Mouse (Mus musculus): ENCODE data around the gene Spata2. TPM values are rescaled to one million over a fixed set of nuclear protein-coding genes. Genes with fewer than 3 reads are reported as not detected.
A peak's percentile ranks its signal among the peaks of the same experiment; 100 is the strongest.

Gene Spata2
- 19.6 and 23.0 TPM in 2 replicates for polyA plus RNA-seq (2016; fragmentation: Nextera tagmentation; extraction: Ambion mirVana)

- H3K27ac ChIP-seq, result peak within 1 kb of the TSS; percentile 98
- peak; percentile 90 for ATAC-seq (ENCODE audit: low FRiP score)
- H3K4me2 ChIP-seq, result peak within 1 kb of the TSS; percentile 97
- H3K4me1 ChIP-seq, result peaks cover 23% of the 10 kb centered on the region
- H3K4me3 ChIP-seq (replicated peaks), result peak within 1 kb of the TSS; percentile 97
- WGBS, result 2% methylated on average over 63 of the region's 63 CpGs
- H3K9ac ChIP-seq, result peak within 1 kb of the TSS; percentile 83
- 0 out of 2 replicates have a peak, but pooled peaks cover 4% of the 10 kb centered on the region for H3K36me3 ChIP-seq (replicated peaks)
- no peaks in the 10 kb centered on the region for H3K27me3 ChIP-seq
- H3K9me3 ChIP-seq, result no peaks in the 10 kb centered on the region
These were observed at the start of gene Spata2 for GRCm38 (mm10) chr2:167492713-167493636. Gene Spata2 (minus strand): TSS chr2:167492887.

- Histone ChIP-seq H3K9ac (no peak overlapping the region), H3K9me3 (no peaks in the 10 kb centered on the region), H3K36me3 (replicated peaks) (no peaks in the 10 kb centered on the region), H3K4me2 (no peak overlapping the region), H3K27ac (no peak overlapping the region), H3K27me3 (peaks cover 47% of the 10 kb centered on the region), H3K4me3 (replicated peaks) (no peak overlapping the region), H3K4me1 (peaks cover 53% of the 10 kb centered on the region)
- ATAC-seq (ENCODE audit: low FRiP score), result no peak
- 74% methylated on average over 4 of the region's 4 CpGs for WGBS
These were observed 49.7 kb upstream of the Spata2 start for GRCm38 (mm10) chr2:167542361-167542760.

GRCm38 (mm10) chr2:167541761-167542160, 49.1 kb upstream of the Spata2 start:
- Histone ChIP-seq H3K4me2 (peak overlapping the region; percentile 13; the same call in 1 of the 2 replicates), H3K9ac (no peak overlapping the region), H3K36me3 (replicated peaks) (no peaks in the 10 kb centered on the region), H3K4me3 (replicated peaks) (no peak overlapping the region; the same call in 1 of the 2 replicates), H3K9me3 (no peaks in the 10 kb centered on the region), H3K27me3 (peaks cover 53% of the 10 kb centered on the region), H3K27ac (0 out of 2 replicates have a peak overlapping the region, but pooled peaks have one; percentile 38), H3K4me1 (peaks cover 59% of the 10 kb centered on the region)
- WGBS, result 71% methylated on average over 12 of the region's 12 CpGs
- no peak for ATAC-seq (ENCODE audit: low FRiP score)

- H3K36me3 ChIP-seq (replicated peaks), result no peaks in the 10 kb centered on the region
- no peak overlapping the region for H3K9ac ChIP-seq
- WGBS, result 6% methylated on average over 6 of the region's 6 CpGs
- peak overlapping the region; percentile 35 for H3K4me2 ChIP-seq
- H3K27me3 ChIP-seq, result peaks cover 58% of the 10 kb centered on the region
- 0 out of 2 replicates have a peak overlapping the region, but pooled peaks have one; percentile 27 for H3K27ac ChIP-seq
- peaks cover 59% of the 10 kb centered on the region for H3K4me1 ChIP-seq
- H3K9me3 ChIP-seq, result no peaks in the 10 kb centered on the region
- no peak for ATAC-seq (ENCODE audit: low FRiP score)
- H3K4me3 ChIP-seq (replicated peaks), result peak overlapping the region; percentile 46; the same call in 1 of the 2 replicates
These were observed 48.6 kb upstream of the Spata2 start for GRCm38 (mm10) chr2:167541324-167541723.

GRCm38 (mm10) chr2:167540477-167541110, 47.9 kb upstream of the Spata2 start:
- peak overlapping the region; percentile 35 for H3K4me2 ChIP-seq

GRCm38 (mm10) chr2:167539536-167540476, 47.1 kb upstream of the Spata2 start:
- WGBS, result 14% methylated on average over 14 of the region's 14 CpGs
- Histone ChIP-seq H3K9me3 (no peaks in the 10 kb centered on the region), H3K27me3 (peaks cover 71% of the 10 kb centered on the region), H3K27ac (0 out of 2 replicates have a peak overlapping the region, but pooled peaks have one; percentile 19), H3K36me3 (replicated peaks) (no peaks in the 10 kb centered on the region), H3K9ac (peak overlapping the region; percentile 36), H3K4me2 (peak overlapping the region; percentile 87), H3K4me1 (peaks cover 59% of the 10 kb centered on the region), H3K4me3 (replicated peaks) (peak overlapping the region; percentile 46)
- ATAC-seq (ENCODE audit: low FRiP score), result no peak

More at GRCm38 (mm10) chr2:167540477-167541110, 47.9 kb upstream of the Spata2 start:
- no peaks in the 10 kb centered on the region for H3K36me3 ChIP-seq (replicated peaks)
- peak overlapping the region; percentile 46 for H3K4me3 ChIP-seq (replicated peaks)
- H3K9ac ChIP-seq, result peak overlapping the region; percentile 36
- 7% methylated on average over 12 of the region's 12 CpGs for WGBS
- H3K9me3 ChIP-seq, result no peaks in the 10 kb centered on the region
- H3K27me3 ChIP-seq, result peaks cover 64% of the 10 kb centered on the region
- H3K4me1 ChIP-seq, result peaks cover 59% of the 10 kb centered on the region
- no peak for ATAC-seq (ENCODE audit: low FRiP score)
- H3K27ac ChIP-seq, result no peak overlapping the region

GRCm38 (mm10) chr2:167538671-167539306, 46.1 kb upstream of the Spata2 start:
- ATAC-seq (ENCODE audit: low FRiP score), result no peak
- H3K27me3 ChIP-seq, result peaks cover 77% of the 10 kb centered on the region
- peaks cover 59% of the 10 kb centered on the region for H3K4me1 ChIP-seq
- WGBS, result 25% methylated on average over 34 of the region's 34 CpGs
- peak overlapping the region; percentile 21 for H3K9ac ChIP-seq
- H3K9me3 ChIP-seq, result no peaks in the 10 kb centered on the region
- no peaks in the 10 kb centered on the region for H3K36me3 ChIP-seq (replicated peaks)
- H3K4me2 ChIP-seq, result peak overlapping the region; percentile 87
- 0 out of 2 replicates have a peak overlapping the region, but pooled peaks have one; percentile 31 for H3K27ac ChIP-seq
- H3K4me3 ChIP-seq (replicated peaks), result peak overlapping the region; percentile 46

GRCm38 (mm10) chr2:167537476-167538297, 45.0 kb upstream of the Spata2 start, which contains the start of gene Snai1:
Gene Snai1 (plus strand): TSS chr2:167538195.
- H3K9ac ChIP-seq, result peak within 1 kb of the TSS; percentile 49
- H3K4me2 ChIP-seq, result peak within 1 kb of the TSS; percentile 87
- ATAC-seq (ENCODE audit: low FRiP score), result peak; percentile 98
- peak within 1 kb of the TSS; percentile 46 for H3K4me3 ChIP-seq (replicated peaks)
- H3K27ac ChIP-seq, result 0 out of 2 replicates have a peak within 1 kb of the TSS, but pooled peaks have one; percentile 31
- H3K36me3 ChIP-seq (replicated peaks), result no peaks in the 10 kb centered on the region
- peaks cover 48% of the 10 kb centered on the region for H3K4me1 ChIP-seq
- no peaks in the 10 kb centered on the region for H3K9me3 ChIP-seq
- H3K27me3 ChIP-seq, result peaks cover 83% of the 10 kb centered on the region
- under 1% methylated on average over 58 of the region's 58 CpGs for WGBS

GRCm38 (mm10) chr2:167536320-167536945, 43.7 kb upstream of the Spata2 start:
- ATAC-seq (ENCODE audit: low FRiP score), result no peak
- 43% methylated on average over 10 of the region's 10 CpGs for WGBS
- Histone ChIP-seq H3K27ac (no peak overlapping the region), H3K4me2 (no peak overlapping the region), H3K9me3 (no peaks in the 10 kb centered on the region), H3K9ac (no peak overlapping the region), H3K4me1 (peaks cover 39% of the 10 kb centered on the region), H3K27me3 (peaks cover 75% of the 10 kb centered on the region), H3K4me3 (replicated peaks) (no peak overlapping the region), H3K36me3 (replicated peaks) (no peaks in the 10 kb centered on the region)

GRCm38 (mm10) chr2:167533880-167534279, 41.2 kb upstream of the Spata2 start:
- peaks cover 50% of the 10 kb centered on the region for H3K27me3 ChIP-seq
- no peak overlapping the region for H3K9ac ChIP-seq
- no peaks in the 10 kb centered on the region for H3K9me3 ChIP-seq
- no peak overlapping the region for H3K4me3 ChIP-seq (replicated peaks)
- peaks cover 26% of the 10 kb centered on the region for H3K4me1 ChIP-seq
- no peak overlapping the region for H3K27ac ChIP-seq
- no peak overlapping the region for H3K4me2 ChIP-seq
- ATAC-seq (ENCODE audit: low FRiP score), result no peak
- no peaks in the 10 kb centered on the region for H3K36me3 ChIP-seq (replicated peaks)
